Mouse (Mus musculus) lung, embryonic 16.5 days (tissue): ENCODE data around the gene Acoxl. TPM values are rescaled to one million over a fixed set of nuclear protein-coding genes. Genes with fewer than 3 reads are reported as not detected.
A peak's percentile ranks its signal among the peaks of the same experiment; 100 is the strongest.

ENCODE experiments used
- ATAC-seq: fragments of 200-750 bp; cut with Nextera tagmentation; 2 replicates; pipeline ENCODE4 v1.8.0; 2017; ENCODE audit warnings: low read depth, mild to moderate bottlenecking, moderate library complexity
- H3K27ac ChIP-seq: fragments of 300-500 bp; sonication (generic); 2 replicates; pipeline ENCODE4 v1.5.1; 2014; ENCODE audit warnings: mild to moderate bottlenecking, control low read depth, low read length
- H3K27me3 ChIP-seq: fragments of 300-500 bp; sonication (generic); 2 replicates; pipeline ENCODE4 v1.6.1; 2014; ENCODE audit warnings: low read depth, low read length, mixed read lengths; ENCODE audit not compliant: control insufficient read depth, insufficient read depth
- H3K36me3 ChIP-seq: fragments of 300-500 bp; sonication (generic); 2 replicates; pipeline ENCODE4 v1.6.1; 2014; ENCODE audit warnings: low read length; ENCODE audit not compliant: control insufficient read depth, insufficient read depth
- H3K4me1 ChIP-seq: fragments of 300-500 bp; sonication (generic); replicated peaks from 2 replicates; pipeline ENCODE4 v1.6.1; 2014; ENCODE audit warnings: low read length, mixed read lengths; ENCODE audit not compliant: control insufficient read depth, insufficient read depth
- H3K4me2 ChIP-seq: fragments of 300-500 bp; sonication (generic); 2 replicates; pipeline ENCODE4 v1.6.1; 2014; ENCODE audit warnings: low read depth, low read length, control low read depth
- H3K4me3 ChIP-seq: fragments of 300-500 bp; sonication (generic); 2 replicates; pipeline ENCODE4 v1.5.1; 2014; ENCODE audit warnings: mild to moderate bottlenecking, low read length, control low read depth
- H3K9ac ChIP-seq: fragments of 300-500 bp; sonication (generic); 2 replicates; pipeline ENCODE4 v1.6.1; 2014; ENCODE audit warnings: low read length, control low read depth
- H3K9me3 ChIP-seq: fragments of 300-500 bp; sonication (generic); 2 replicates; pipeline ENCODE4 v1.6.1; 2016; ENCODE audit warnings: low read length; ENCODE audit not compliant: control insufficient read depth
- WGBS: fragments of 180-500 bp; shearing (Covaris S2); extraction: QIAGEN DNeasy Blood & Tissue Kit; methylation state at CpG from one replicate; pipeline ENCODE4 v1.1.7; 2014; 5-methylcytosine and 5-hydroxymethylcytosine counted together
- polyA plus RNA-seq: library from polyadenylated mRNA; unstranded; fragments of >200 nt; fragmentation: Nextera tagmentation; extraction: Ambion mirVana; gene quantifications from 2 replicates; pipeline ENCODE4 v1.2.1, GENCODE M21; 2015

Acoxl gene
- polyA plus RNA-seq, 1 experiment from 2014 or later: 0.25 TPM

DNA sequence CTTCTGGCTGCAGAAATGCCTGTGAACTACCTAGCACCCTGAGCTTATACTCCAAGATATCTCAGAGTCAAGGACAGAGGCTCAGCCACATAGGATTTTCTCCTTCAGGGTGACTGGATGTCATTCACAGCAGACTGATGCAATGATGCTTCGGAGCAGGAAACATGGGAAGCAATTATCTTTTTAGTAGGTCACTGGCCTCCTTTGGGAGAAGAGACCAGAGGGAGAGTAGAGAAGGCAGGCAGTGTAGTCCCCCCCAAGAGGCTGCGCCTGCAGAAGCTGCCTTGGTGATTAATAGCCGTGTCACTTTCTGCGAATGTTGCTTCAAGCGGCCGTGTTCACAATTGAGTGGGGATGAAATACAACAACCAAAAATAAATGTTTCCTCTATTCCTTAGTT is 121.9 kb downstream of the Acoxl start:
- no peaks in the 10 kb centered on the region for H3K4me1 ChIP-seq
- 30% methylated on average over 6 of the region's 6 CpGs for WGBS
- ATAC-seq: no peak
- no peaks in the 10 kb centered on the region for H3K27me3 ChIP-seq
- H3K4me2 ChIP-seq: no peak overlapping the region
- H3K4me3 ChIP-seq: no peak overlapping the region
- H3K36me3 ChIP-seq: no peaks in the 10 kb centered on the region
- no peak overlapping the region for H3K9ac ChIP-seq
- no peaks in the 10 kb centered on the region for H3K9me3 ChIP-seq
- no peak overlapping the region for H3K27ac ChIP-seq

DNA sequence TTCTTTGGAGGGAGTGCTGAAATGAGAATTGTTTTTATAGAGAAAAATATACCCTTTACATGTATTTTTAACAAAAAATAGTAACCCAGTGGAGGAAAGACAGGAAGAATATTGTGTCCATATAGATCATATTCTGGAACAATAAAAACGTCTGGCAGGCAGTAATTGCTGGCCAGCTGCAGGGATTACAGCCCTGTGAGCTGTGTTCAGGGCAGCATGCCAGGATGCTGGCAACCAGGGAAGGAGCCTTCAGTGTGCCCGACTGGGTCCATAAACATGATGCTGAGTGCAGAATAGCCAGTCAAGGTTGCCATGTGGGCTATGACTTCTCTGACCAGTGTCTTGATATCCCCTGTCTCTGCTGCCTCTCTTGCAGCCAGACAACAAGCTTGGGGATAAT is 122.5 kb downstream of the Acoxl start:
- Histone ChIP-seq H3K27ac (no peak overlapping the region), H3K27me3 (no peaks in the 10 kb centered on the region), H3K4me3 (no peak overlapping the region), H3K36me3 (no peaks in the 10 kb centered on the region), H3K9me3 (no peaks in the 10 kb centered on the region), H3K4me1 (no peaks in the 10 kb centered on the region), H3K9ac (no peak overlapping the region), H3K4me2 (no peak overlapping the region)
- 29% methylated on average over 2 of the region's 2 CpGs for WGBS
- no peak for ATAC-seq

- Histone ChIP-seq H3K9me3 (no peaks in the 10 kb centered on the region), H3K4me2 (no peak overlapping the region), H3K4me1 (no peaks in the 10 kb centered on the region), H3K27me3 (no peaks in the 10 kb centered on the region), H3K4me3 (no peak overlapping the region), H3K36me3 (no peaks in the 10 kb centered on the region), H3K27ac (no peak overlapping the region), H3K9ac (no peak overlapping the region)
- WGBS: 40% methylated on average over 4 of the region's 4 CpGs
- peak; percentile 51 for ATAC-seq
Observed at GRCm38 (mm10) chr2:127961802-127962433, 123.2 kb downstream of the Acoxl start.

DNA sequence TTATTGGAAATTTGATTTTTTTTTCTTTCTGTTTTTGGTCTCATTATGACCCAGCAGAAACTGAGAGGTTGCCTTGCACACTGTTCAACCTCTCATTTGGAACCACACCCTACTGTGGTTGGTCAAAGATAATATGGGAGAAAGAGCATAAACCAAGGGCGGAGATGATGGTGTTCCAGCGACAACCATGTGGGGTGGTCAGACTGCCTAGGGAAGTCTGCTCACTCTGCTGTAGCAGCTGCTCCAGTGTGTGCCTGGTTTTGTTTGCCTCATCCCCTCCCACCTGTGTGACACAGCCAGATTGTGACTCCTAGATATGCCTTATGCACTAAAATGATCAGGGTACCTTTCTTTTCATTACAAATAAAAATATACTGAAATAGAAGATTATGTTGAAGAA is 130.3 kb downstream of the Acoxl start:
- Histone ChIP-seq H3K36me3 (no peaks in the 10 kb centered on the region), H3K27me3 (no peaks in the 10 kb centered on the region), H3K4me1 (no peaks in the 10 kb centered on the region), H3K4me2 (no peak overlapping the region), H3K4me3 (no peak overlapping the region), H3K9ac (no peak overlapping the region), H3K9me3 (no peaks in the 10 kb centered on the region), H3K27ac (no peak overlapping the region)
- 88% methylated on average over 2 of the region's 2 CpGs for WGBS
- no peak for ATAC-seq

DNA sequence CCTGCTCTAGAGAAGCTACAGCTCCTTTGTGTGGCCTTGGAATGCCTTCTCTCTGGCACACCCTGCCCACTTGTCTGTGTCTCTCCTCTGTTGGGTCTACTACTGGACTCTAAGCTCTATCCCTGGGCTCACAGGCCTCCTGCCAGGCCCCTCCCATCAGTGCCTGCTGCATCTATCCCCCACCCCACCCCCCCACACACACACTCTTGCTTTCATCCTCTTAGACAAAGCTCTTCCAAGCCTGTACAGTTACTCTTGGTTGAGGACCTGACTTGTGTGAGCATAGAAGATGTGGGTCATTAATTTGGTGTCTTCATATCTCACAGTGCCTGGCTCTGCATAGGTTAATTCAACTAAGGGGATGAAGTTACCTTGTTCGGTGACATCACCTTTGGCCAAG is 137.6 kb downstream of the Acoxl start:
- H3K27ac ChIP-seq: no peak overlapping the region
- no peak for ATAC-seq
- H3K36me3 ChIP-seq: no peaks in the 10 kb centered on the region
- no peak overlapping the region for H3K9ac ChIP-seq
- H3K9me3 ChIP-seq: no peaks in the 10 kb centered on the region
- no peaks in the 10 kb centered on the region for H3K27me3 ChIP-seq
- no peaks in the 10 kb centered on the region for H3K4me1 ChIP-seq
- no peak overlapping the region for H3K4me3 ChIP-seq
- H3K4me2 ChIP-seq: no peak overlapping the region
- WGBS: 81% methylated on average over 1 of the region's 1 CpGs

GRCm38 (mm10) chr2:127978601-127979230 is 140.0 kb downstream of the Acoxl start:
- Histone ChIP-seq H3K27ac (no peak overlapping the region), H3K27me3 (no peaks in the 10 kb centered on the region), H3K4me2 (no peak overlapping the region), H3K4me3 (no peak overlapping the region), H3K9ac (no peak overlapping the region), H3K36me3 (no peaks in the 10 kb centered on the region), H3K4me1 (no peaks in the 10 kb centered on the region), H3K9me3 (no peaks in the 10 kb centered on the region)
- WGBS: 81% methylated on average over 7 of the region's 7 CpGs
- ATAC-seq: no peak

- no peaks in the 10 kb centered on the region for H3K36me3 ChIP-seq
- H3K9me3 ChIP-seq: no peaks in the 10 kb centered on the region
- ATAC-seq: peak; percentile 61
- WGBS: 36% methylated on average over 3 of the region's 3 CpGs
- H3K4me2 ChIP-seq: no peak overlapping the region
- H3K27me3 ChIP-seq: no peaks in the 10 kb centered on the region
- no peaks in the 10 kb centered on the region for H3K4me1 ChIP-seq
- H3K9ac ChIP-seq: no peak overlapping the region
- no peak overlapping the region for H3K4me3 ChIP-seq
- H3K27ac ChIP-seq: no peak overlapping the region
Observed at GRCm38 (mm10) chr2:127982610-127983009, 143.9 kb downstream of the Acoxl start.

DNA sequence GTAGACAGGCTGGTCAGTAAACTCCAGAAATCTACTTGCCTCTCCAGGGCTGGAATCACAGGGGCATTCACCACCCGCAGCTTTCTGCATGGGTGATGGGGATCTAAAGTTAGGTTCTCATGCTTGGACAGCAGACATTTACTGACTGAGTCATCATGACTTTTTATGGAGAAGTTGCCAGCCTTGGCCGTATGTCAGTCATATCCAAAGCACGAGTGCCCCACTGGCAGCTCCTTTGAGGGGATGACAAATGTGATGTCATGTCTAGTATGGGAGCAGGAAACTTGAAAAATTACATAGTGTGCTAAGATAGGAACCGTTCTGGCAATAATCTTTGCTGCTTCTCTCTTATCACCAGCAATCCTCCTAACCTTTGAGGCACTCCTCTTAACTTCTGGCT is 144.6 kb downstream of the Acoxl start:
- ATAC-seq: no peak
- H3K4me2 ChIP-seq: no peak overlapping the region
- H3K27me3 ChIP-seq: no peaks in the 10 kb centered on the region
- H3K9me3 ChIP-seq: no peaks in the 10 kb centered on the region
- no peaks in the 10 kb centered on the region for H3K36me3 ChIP-seq
- H3K4me1 ChIP-seq: no peaks in the 10 kb centered on the region
- H3K27ac ChIP-seq: no peak overlapping the region
- no peak overlapping the region for H3K9ac ChIP-seq
- H3K4me3 ChIP-seq: no peak overlapping the region
- 55% methylated on average over 4 of the region's 4 CpGs for WGBS

DNA sequence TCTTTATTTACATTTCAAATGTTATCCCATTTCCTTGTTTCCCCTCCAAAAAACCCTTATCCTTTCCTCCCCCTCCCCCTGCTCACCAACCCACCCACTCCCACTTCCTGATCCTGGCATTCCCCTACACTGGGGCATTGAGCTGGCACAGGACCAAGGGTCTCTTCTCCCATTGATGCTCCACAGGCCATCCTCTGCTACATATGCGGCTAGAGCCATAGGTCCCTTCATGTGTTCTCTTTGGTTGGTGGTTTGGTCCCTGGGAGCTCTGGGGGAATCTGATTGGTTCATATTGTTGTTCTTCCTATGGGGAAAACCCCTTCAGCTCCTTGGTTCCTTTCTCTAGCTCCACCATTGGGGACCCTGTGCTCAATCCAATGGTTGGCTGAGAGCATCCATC is 145.3 kb downstream of the Acoxl start:
- H3K9ac ChIP-seq: no peak overlapping the region

More for the DNA sequence above, 145.3 kb downstream of the Acoxl start:
- Histone ChIP-seq H3K4me2 (no peak overlapping the region), H3K27me3 (no peaks in the 10 kb centered on the region), H3K9me3 (no peaks in the 10 kb centered on the region), H3K36me3 (no peaks in the 10 kb centered on the region), H3K4me1 (no peaks in the 10 kb centered on the region), H3K27ac (no peak overlapping the region), H3K4me3 (no peak overlapping the region)
- ATAC-seq: no peak
- 93% methylated on average over 1 of the region's 1 CpGs for WGBS
